ENCODE assay signal across 35 mouse cellular contexts in the genomic region with DNA sequence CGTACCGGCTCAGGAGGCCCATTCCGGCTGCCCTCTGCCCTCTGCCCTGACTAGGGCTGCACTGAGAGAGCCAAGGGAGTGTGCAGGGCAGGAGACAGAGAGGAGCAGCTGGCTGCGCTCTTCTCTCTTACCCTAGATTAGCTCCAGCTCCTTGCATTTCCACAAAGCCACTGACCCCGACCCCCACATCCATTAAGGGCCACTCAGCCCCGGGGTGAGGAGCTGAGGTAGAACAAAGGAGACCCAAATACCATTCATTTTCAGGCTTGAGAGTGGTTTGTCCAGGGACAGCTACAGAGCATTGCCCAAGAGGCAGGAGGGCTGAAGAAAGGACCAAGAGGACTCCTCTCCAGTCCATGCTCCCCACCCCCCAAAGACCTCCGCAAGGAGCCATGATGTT. TPM values are rescaled to one million over a fixed set of nuclear protein-coding genes. Genes with fewer than 3 reads are reported as not detected.
DNase-seq lines count a peak whose midpoint lies in the region; ATAC-seq lines count a peak whose summit lies in the region.
"Had no signal": no experiment of that assay in that cellular context is flagged by ENCODE, and none has a peak within 500 bp of the region (broad histone marks: within the 10 kb centered on the region; RNA-seq: fewer than 3 reads in every experiment).

No protein-coding gene starts in this region.

- no peak overlapping the region for H3K4me2 ChIP-seq in midbrain, embryonic 14.5 days (ENCODE audit: low read length)
- H3K4me2 ChIP-seq in neural tube, embryonic 11.5 days (ENCODE audit: low read depth), result no peak overlapping the region
- H3K4me2 ChIP-seq: embryonic facial prominence, embryonic 13.5 days; heart, embryonic 12.5 days; liver, embryonic 12.5 days; neural tube, embryonic 12.5 days had no signal

- peak; percentile 60 for DNase-seq in midbrain, embryonic 10.5 days (ENCODE audit: low spot score)
- DNase-seq in midbrain, embryonic 14.5 days, result no peak
- DNase-seq in Muller cell, postnatal 12 days (ENCODE audit: inconsistent ontology term), result peak; percentile 39
- peak; percentile 60 for DNase-seq in embryo, embryonic 10.5 days (ENCODE audit: low spot score)
- peak; percentile 56 for DNase-seq in neural tube, embryonic 11.5 days (ENCODE audit: low spot score)
- DNase-seq in kidney, adult 18-20 months, result no peak
- no peak for DNase-seq in lung, postnatal 14 days
- DNase-seq: adrenal gland, postnatal 36 days; cerebellum, adult 18-20 months; cerebellum, postnatal 10 days; forebrain, postnatal 0 days; heart, adult 2 months; kidney, adult 9 months; kidney, postnatal 10 days; layer of hippocampus, postnatal 36 days; left cerebral cortex, postnatal 4 days; liver, postnatal 0 days; right cerebral cortex, postnatal 25 days; thymus, adult 2 months; thymus, postnatal 4 days had no signal

- no peak overlapping the region for H3K9ac ChIP-seq in midbrain, embryonic 14.5 days (replicated peaks; ENCODE audit: low read length)
- no peak overlapping the region for H3K9ac ChIP-seq in neural tube, embryonic 11.5 days (ENCODE audit: low read length)
- H3K9ac ChIP-seq: embryonic facial prominence, embryonic 13.5 days; forebrain, postnatal 0 days; heart, embryonic 12.5 days; liver, embryonic 12.5 days; liver, postnatal 0 days; neural tube, embryonic 12.5 days had no signal

- no peaks in the 10 kb centered on the region for H3K9me3 ChIP-seq in midbrain, embryonic 10.5 days (replicated peaks)
- no peaks in the 10 kb centered on the region for H3K9me3 ChIP-seq in midbrain, embryonic 14.5 days (ENCODE audit: control insufficient read depth, low read length)
- no peaks in the 10 kb centered on the region for H3K9me3 ChIP-seq in neural tube, embryonic 11.5 days (ENCODE audit: control insufficient read depth, low read length)
- H3K9me3 ChIP-seq: embryonic facial prominence, embryonic 13.5 days; heart, embryonic 12.5 days; liver, embryonic 12.5 days; neural tube, embryonic 12.5 days had no signal

- H3K27me3 ChIP-seq in midbrain, embryonic 10.5 days (ENCODE audit: low read depth, poor library complexity, severe bottlenecking), result peaks cover 27% of the 10 kb centered on the region
- H3K27me3 ChIP-seq in midbrain, embryonic 14.5 days (ENCODE audit: control insufficient read depth, insufficient read depth, low read length), result 0 out of 2 replicates have a peak, but pooled peaks cover 4% of the 10 kb centered on the region
- 0 out of 2 replicates have a peak, but pooled peaks cover 3% of the 10 kb centered on the region for H3K27me3 ChIP-seq in neural tube, embryonic 11.5 days (ENCODE audit: control insufficient read depth, insufficient read depth, low read length)

- H3K4me3 ChIP-seq in midbrain, embryonic 10.5 days, result no peak overlapping the region
- no peak overlapping the region for H3K4me3 ChIP-seq in midbrain, embryonic 14.5 days (replicated peaks; ENCODE audit: low read depth, low read length)
- no peak overlapping the region for H3K4me3 ChIP-seq in neural tube, embryonic 11.5 days (ENCODE audit: low read depth, low read length)
- H3K4me3 ChIP-seq: embryonic facial prominence, embryonic 13.5 days; heart, adult 2 months; heart, embryonic 12.5 days; liver, embryonic 12.5 days; neural tube, embryonic 12.5 days had no signal

- peak overlapping the region; percentile 77 for H3K27ac ChIP-seq in midbrain, embryonic 10.5 days (replicated peaks)
- H3K27ac ChIP-seq in midbrain, embryonic 14.5 days (replicated peaks; ENCODE audit: low read depth, low read length), result no peak overlapping the region
- peak overlapping the region; percentile 5; the same call in 1 of the 2 replicates for H3K27ac ChIP-seq in neural tube, embryonic 11.5 days (ENCODE audit: low read depth, low read length)
- H3K27ac ChIP-seq: embryonic facial prominence, embryonic 13.5 days; heart, adult 2 months; liver, embryonic 12.5 days; macrophage; neural tube, embryonic 12.5 days; stomach, postnatal 0 days had no signal

- H3K4me1 ChIP-seq in midbrain, embryonic 10.5 days, result peaks cover 72% of the 10 kb centered on the region
- H3K4me1 ChIP-seq in midbrain, embryonic 14.5 days (ENCODE audit: control insufficient read depth, insufficient read depth, low read length), result peaks cover 16% of the 10 kb centered on the region
- peaks cover 5% of the 10 kb centered on the region for H3K4me1 ChIP-seq in neural tube, embryonic 11.5 days (ENCODE audit: control insufficient read depth, insufficient read depth, low read length)
- H3K4me1 ChIP-seq: liver, embryonic 12.5 days had no signal

- H3K36me3 ChIP-seq in midbrain, embryonic 10.5 days, result peaks cover 41% of the 10 kb centered on the region
- peaks cover 27% of the 10 kb centered on the region for H3K36me3 ChIP-seq in midbrain, embryonic 14.5 days (ENCODE audit: control insufficient read depth, insufficient read depth, low read length)
- peaks cover 2% of the 10 kb centered on the region for H3K36me3 ChIP-seq in neural tube, embryonic 11.5 days (ENCODE audit: control insufficient read depth, insufficient read depth, low read length)

- ATAC-seq in midbrain, embryonic 14.5 days (ENCODE audit: low FRiP score, low TSS enrichment), result no peak
- ATAC-seq in neural tube, embryonic 11.5 days (ENCODE audit: insufficient read depth, low FRiP score, low TSS enrichment), result peak; percentile 16; the same call in 1 of the 2 replicates
- ATAC-seq: CD4-positive, CD25-positive, alpha-beta regulatory T cell, adult 4 months; forebrain, postnatal 0 days; intestine, embryonic 16.5 days; liver, embryonic 12.5 days; liver, postnatal 0 days; lung, postnatal 0 days had no signal

- WGBS in midbrain, embryonic 10.5 days, result 19% methylated on average over 7 of the region's 7 CpGs
- 19% methylated on average over 7 of the region's 7 CpGs for WGBS in midbrain, embryonic 14.5 days
- 47% methylated on average over 7 of the region's 7 CpGs for WGBS in neural tube, embryonic 11.5 days

RNA-seq across cellular contexts. Expression of gene Grm2, which starts 3.6 kb away (rescaled TPM):
- 11.8 and 18.9 TPM in 2 replicates for polyA plus RNA-seq in midbrain, embryonic 10.5 days (2016; fragmentation: Nextera tagmentation; extraction: Ambion mirVana)
- 11.7 and 13.9 TPM in 2 replicates for polyA plus RNA-seq in midbrain, embryonic 14.5 days (2014; fragmentation: Nextera tagmentation; extraction: Ambion mirVana)
- 20.6 and 26.1 TPM in 2 replicates for polyA plus RNA-seq in neural tube, embryonic 11.5 days (2014; fragmentation: Nextera tagmentation; extraction: Ambion mirVana)
- polyA plus RNA-seq: CD4-positive, CD25-positive, alpha-beta regulatory T cell, adult 4 months; heart, adult 2 months; heart, embryonic 12.5 days; heart, postnatal 0 days; intestine, embryonic 16.5 days; liver, embryonic 12.5 days; liver, postnatal 0 days; lung, postnatal 0 days; macrophage; spleen, adult 2 months; stomach, postnatal 0 days had no signal

RNA-seq across cellular contexts. Expression of gene Tex264, which starts 26.3 kb away (rescaled TPM):
- polyA plus RNA-seq in midbrain, embryonic 10.5 days (2016; fragmentation: Nextera tagmentation; extraction: Ambion mirVana), result 26.4 and 30.2 TPM in 2 replicates
- polyA plus RNA-seq in midbrain, embryonic 14.5 days (2014; fragmentation: Nextera tagmentation; extraction: Ambion mirVana), result 48.3 and 53.6 TPM in 2 replicates
- 31.8 and 38.5 TPM in 2 replicates for polyA plus RNA-seq in neural tube, embryonic 11.5 days (2014; fragmentation: Nextera tagmentation; extraction: Ambion mirVana)

RNA-seq across cellular contexts. Expression of gene Iqcf6, which starts 33.1 kb away (rescaled TPM):
- not detected in 2 replicates for polyA plus RNA-seq in midbrain, embryonic 10.5 days (2016; fragmentation: Nextera tagmentation; extraction: Ambion mirVana)
- polyA plus RNA-seq in midbrain, embryonic 14.5 days (2014; fragmentation: Nextera tagmentation; extraction: Ambion mirVana), result not detected in 2 replicates
- not detected in 2 replicates for polyA plus RNA-seq in neural tube, embryonic 11.5 days (2014; fragmentation: Nextera tagmentation; extraction: Ambion mirVana)
- polyA plus RNA-seq: brain, embryonic 14.5 days; CD4-positive, CD25-positive, alpha-beta regulatory T cell, adult 4 months; embryonic facial prominence, embryonic 13.5 days; forebrain, embryonic 11.5 days; forebrain, postnatal 0 days; heart, adult 2 months; heart, embryonic 12.5 days; heart, postnatal 0 days; intestine, embryonic 16.5 days; large intestine, adult 2 months; limb, embryonic 14.5 days; liver, embryonic 12.5 days; liver, postnatal 0 days; lung, postnatal 0 days; macrophage; neural tube, embryonic 12.5 days; spleen, adult 2 months; stomach, postnatal 0 days; thymus, adult 2 months had no signal

Comparison
In these comparisons a context has a peak if more than half of its experiments do, and no peak if none do; other contexts are left out.
1. DNase-seq: peak in midbrain, embryonic 10.5 days (single experiment), Muller cell, postnatal 12 days (single experiment), embryo, embryonic 10.5 days (single experiment) and neural tube, embryonic 11.5 days (single experiment); none in midbrain, embryonic 14.5 days (single experiment), kidney, adult 18-20 months (single experiment) and lung, postnatal 14 days (single experiment).